Mouse (Mus musculus) layer of hippocampus, adult 8-10 months (tissue): ENCODE measurements at regions not wholly inside any gene's neighbourhood (a gene's known extent, or its start where the extent isn't known, plus 50 kb on each side); places are given as distances from the start of the nearest gene placed in this dataset.
A peak's percentile ranks its signal among the peaks of the same experiment; 100 is the strongest.

Experiments
- DNase-seq, 2 experiments: peaks; one replicate each; pipeline ENCODE4 v3.0.0; 2022; ENCODE audit warnings: low spot score in 2 of 2

DNA sequence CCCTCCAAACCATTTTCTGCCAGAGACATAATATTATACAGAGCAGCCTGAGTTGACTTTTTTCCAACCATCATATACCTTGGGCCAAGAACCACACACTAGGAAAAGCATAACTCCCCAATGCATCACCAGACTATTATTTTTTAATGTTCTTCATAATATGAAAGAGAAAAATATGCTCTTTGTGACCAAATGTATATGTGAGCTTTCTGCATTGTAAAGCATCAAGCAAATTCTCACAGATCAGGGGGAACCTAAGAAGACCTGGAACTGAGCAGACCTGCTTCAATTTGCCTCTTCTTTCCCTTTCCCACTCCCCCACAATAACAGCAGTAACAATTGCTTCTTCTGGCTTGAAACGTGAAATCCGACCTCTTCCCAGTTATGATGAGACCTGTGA lies 407.6 kb downstream of the Atp6ap1l start:
- no peak for DNase-seq

- no peak for DNase-seq
Measured at GRCm38 (mm10) chr13:90493696-90494095, 404.3 kb upstream of the Xrcc4 start.

DNA sequence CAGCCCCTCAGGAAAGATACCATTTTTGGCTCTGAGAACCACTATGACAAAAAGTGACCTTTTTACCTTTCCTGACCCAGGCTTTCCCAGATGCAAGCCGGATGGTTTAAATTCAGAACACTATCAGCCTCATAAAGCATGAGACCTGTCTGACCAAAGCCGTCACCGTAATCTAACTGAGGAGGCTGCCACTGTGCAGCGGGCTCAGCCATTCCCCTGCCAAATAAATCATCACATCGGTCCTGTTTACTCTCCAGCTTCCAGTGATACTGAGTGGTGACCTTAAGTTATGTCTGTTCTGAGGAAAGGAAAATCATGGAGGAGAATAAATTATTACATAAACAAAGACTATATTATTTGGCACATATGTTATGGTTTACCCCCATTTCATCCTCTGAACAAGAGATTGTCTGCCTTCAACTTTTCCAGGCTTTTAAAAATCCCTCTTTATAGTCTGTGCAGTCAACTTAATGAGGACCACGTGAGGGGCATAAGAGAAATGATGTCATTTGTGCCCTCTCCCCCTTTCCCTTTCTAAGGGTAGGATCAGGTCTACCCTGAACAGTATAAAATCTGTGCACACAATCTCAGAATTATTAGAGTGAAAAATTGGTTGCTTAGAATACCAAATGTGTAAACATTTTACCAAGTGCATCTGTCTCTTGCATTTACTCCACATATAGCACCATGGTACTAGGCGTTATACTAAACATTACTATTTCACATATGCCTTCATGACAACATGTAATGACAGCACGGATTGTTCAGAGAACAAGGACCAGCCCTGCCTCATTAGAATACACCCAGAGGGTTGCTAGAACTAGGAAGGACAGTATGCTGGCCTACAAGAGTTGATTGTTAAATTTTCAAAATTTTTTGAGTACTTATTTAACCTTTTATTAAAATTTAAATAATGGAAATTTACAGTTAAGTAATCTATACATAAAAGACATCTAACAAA lies 401.9 kb upstream of the Xrcc4 start:
- DNase-seq = no peak

GRCm38 (mm10) chr13:90480484-90480883 lies 391.1 kb upstream of the Xrcc4 start:
- DNase-seq = no peak

DNA sequence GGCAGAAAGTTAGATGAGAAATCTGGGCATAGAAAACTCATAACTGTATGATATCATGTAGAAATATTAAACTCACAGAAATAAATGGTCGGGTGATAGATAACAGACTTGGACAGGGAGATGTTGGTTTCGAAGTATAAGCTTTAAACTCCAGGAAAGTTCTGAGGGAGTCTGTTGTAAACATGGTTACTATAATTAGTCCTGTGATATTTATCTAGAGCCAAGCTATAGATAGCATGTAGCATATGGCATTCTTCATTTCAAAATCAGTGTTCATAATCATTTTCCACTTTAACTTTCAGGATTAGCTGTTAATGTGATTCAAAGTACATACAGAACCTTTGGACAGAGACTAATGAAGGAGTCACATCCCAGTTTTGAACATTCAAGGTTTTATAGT lies 387.5 kb upstream of the Xrcc4 start:
- DNase-seq = no peak

- no peak for DNase-seq
Measured at GRCm38 (mm10) chr13:90474507-90474906, 385.1 kb upstream of the Xrcc4 start.

DNA sequence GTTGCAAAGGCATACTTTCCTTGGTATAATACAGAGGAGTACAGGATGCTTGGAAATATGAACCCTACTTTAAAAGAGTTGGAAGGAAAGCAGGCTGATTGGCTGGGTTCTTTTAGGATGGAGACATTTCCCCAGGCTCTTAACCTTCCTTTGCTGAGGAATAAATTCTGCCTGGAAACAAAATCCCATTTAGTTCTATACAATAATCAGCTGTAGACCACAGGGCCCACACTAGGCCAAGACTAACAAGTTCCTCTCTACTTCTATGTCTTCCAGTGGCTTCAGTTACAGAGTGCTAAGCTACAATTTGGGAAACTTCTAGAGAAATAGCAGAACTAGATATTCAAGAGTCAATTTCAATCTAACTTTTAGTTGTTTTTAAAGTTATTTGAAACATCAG lies 384.6 kb upstream of the Xrcc4 start:
- no peak for DNase-seq

DNA sequence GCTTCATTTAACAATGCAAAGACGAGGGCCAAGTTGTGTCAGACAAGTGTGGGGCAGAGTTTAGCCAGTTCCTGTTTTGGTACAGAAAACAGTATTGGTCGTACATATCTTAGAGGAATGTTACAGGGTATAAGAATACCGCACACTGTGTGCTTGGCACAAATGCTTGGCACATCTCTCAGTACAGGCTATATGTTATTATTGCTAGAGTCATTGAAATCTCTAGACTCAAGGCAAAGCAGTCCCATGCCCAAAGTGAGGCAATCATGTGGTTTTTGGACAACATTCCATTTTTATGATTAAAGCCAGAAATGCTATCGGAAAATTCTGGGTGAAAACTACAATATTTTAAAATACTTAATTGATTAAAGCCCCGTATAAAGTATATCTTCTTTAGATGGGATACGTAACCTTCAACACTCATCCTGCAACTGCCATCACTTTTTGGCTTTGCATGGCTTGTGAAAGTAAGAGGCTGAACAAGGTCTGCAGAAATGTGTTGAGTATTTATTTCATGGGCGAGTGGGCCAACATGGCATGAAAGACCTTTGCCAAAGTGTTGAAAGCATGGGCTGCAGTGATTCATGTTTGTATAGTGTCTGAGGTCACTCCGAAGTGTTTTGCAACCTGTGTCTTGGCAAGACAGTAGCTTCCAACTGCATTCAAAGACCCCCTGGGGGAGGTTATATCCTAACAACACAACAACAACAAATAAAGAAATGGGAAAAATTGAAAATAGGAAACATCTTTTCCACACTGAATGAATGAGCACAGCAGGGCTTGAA lies 383.8 kb upstream of the Xrcc4 start:
- no peak for DNase-seq

- no peak for DNase-seq
Measured at GRCm38 (mm10) chr13:90466096-90466495, 376.7 kb upstream of the Xrcc4 start.

DNA sequence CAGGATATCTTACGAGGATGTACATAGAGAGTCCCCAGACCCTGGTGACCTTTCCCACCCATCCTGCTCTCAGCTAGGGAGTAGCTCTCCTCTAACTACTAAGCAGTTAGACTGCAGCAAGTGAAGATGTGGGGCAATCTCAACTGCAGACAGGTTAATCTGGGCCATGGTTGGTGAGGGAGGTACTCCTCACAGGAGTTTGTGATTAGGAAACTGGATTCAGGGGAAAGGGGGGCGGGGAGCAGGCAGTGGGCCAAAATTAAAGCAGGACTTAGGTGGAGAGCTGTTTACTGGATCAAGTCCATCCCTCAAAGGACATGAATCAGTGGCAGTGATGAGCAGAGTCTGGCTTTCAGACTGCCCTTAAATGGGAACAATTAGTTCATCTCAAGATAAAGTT lies 374.6 kb upstream of the Xrcc4 start:
- no peak for DNase-seq

- no peak for DNase-seq
Measured at GRCm38 (mm10) chr13:90463381-90463780, 374.0 kb upstream of the Xrcc4 start.

GRCm38 (mm10) chr13:90454631-90455030 lies 365.2 kb upstream of the Xrcc4 start:
- no peak for DNase-seq

DNA sequence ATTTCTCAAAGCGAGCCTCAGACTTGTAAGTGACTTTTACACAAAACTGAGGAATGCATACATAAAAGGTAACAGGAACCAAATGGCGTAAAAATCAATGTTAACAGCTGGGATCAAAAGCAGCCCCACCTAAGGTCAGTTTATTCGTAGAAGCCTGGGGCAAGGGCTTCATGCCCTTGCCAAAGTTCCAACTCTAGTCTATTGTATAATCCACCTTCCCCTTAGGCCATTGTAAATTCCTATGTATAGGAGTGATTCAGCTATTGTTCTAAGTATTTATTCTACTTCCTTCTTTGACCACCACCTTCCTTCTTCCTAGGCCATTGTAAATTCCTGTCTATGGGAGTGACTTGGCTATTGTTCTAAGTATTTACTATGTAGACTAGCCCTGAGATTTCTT lies 337.5 kb upstream of the Xrcc4 start:
- DNase-seq = no peak

GRCm38 (mm10) chr13:90425379-90425778 lies 336.0 kb upstream of the Xrcc4 start:
- DNase-seq = no peak

DNA sequence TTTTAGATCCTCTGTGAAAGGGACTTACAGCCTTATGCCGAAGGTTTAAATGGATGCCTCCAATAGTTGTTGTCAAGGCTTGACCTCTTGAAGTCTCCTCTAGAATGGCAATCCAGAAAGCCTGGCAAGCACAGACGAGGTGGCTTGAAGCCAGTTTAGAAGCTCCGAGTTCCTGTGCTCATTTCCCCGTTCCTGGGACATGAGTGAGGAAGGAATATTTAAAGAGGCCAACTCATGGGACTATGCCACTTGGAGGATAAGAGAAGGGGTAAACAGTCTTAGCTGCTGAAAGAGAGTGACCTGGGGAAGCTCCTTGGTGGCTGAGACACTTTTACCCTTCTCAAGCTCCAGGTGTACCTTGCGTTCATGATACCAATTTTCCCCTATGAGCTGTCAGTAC lies 335.1 kb upstream of the Xrcc4 start:
- no peak for DNase-seq

DNA sequence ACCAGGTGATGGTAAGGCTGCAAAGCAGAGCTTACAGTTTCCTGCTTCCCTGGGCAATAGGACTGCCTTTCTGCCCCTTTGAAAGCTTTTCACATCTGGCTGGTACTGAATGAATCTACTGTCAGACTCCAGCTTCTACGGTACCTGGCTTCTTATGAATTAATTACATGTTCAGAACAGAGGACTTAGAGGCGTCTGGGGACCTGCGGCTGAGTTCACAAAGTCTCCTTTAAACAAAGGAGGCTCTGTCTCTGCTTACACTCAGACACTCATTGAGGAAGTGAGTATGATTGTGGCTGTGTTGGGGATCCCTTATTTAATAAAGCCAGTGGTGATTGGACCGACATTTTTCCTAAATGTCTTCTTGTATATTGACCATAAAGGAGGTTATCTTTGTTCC lies 331.6 kb upstream of the Xrcc4 start:
- no peak for DNase-seq

- DNase-seq = no peak
Measured at GRCm38 (mm10) chr13:90404392-90404791, 315.0 kb upstream of the Xrcc4 start.

GRCm38 (mm10) chr13:90402061-90402460 lies 312.7 kb upstream of the Xrcc4 start:
- no peak for DNase-seq

GRCm38 (mm10) chr13:90401496-90401895 lies 312.1 kb upstream of the Xrcc4 start:
- no peak for DNase-seq

GRCm38 (mm10) chr13:90395274-90396023 lies 306.0 kb upstream of the Xrcc4 start:
- no peak for DNase-seq

- DNase-seq = peak; percentile 12 to 20
Measured at GRCm38 (mm10) chr13:90394815-90395241, 305.4 kb upstream of the Xrcc4 start.

GRCm38 (mm10) chr13:90392415-90392814 lies 303.0 kb upstream of the Xrcc4 start:
- no peak for DNase-seq
